Mouse (Mus musculus) spleen, adult 2 months (tissue): ENCODE measurements around the gene Bcor.

ENCODE experiments used
- CTCF ChIP-seq: fragments of 200-500 bp; IDR thresholded peaks from 2 replicates; pipeline ENCODE4 v1.5.1; 2011; ENCODE audit warnings: mild to moderate bottlenecking, inconsistent platforms; ENCODE audit not compliant: insufficient read depth, insufficient read length, insufficient replicate concordance; ENCODE audit errors: extremely low read depth
- POLR2A ChIP-seq: fragments of 200-500 bp; IDR thresholded peaks from 2 replicates; pipeline ENCODE4 v1.6.1; 2011; ENCODE audit warnings: low read depth, low read length, inconsistent platforms

DNA sequence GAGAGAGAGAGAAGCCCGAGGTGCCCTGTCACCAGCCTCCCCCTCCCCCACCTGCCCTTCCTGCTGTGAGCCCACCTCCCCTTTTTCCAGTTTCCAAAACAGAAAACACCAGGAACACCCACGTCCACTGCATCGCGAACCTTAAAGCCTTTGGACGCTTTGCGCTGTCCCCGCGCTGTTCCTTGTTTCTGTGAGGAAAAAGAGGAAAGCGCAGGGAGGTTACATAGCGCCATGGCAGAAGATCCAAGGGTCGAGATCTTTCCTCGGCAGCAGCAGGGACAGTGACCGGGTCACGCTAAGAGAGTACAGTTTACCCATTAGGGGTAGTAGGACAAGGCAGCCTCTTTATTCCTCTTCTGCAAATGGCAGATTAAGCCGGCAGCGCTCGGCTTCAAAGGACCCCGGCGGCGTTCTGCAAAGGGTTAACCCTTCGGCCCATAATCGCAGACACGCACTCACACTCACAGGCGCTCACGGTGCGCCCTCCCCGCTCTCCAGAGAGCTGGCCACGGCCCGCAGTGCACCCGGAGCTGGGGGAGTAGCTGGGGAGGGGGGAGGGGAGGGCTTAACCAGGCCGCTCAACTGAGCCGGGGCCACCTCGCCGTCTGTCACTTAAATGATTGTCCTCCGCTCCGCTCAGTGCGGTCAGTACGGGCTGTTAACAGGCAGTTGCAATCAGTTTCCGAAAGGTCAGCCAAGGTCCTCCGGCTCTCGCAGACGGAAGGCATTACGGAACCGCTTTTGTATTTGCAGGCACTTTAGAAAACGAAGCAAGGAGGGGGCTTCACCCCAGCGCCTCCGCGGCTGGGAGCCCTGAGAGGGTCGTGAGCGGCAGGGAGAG, 23.7 kb downstream of the Bcor start:
- TF ChIP-seq CTCF (no peak), POLR2A (no peak)
